ENCODE assay signal across 8 mouse cellular contexts in the genomic region with DNA sequence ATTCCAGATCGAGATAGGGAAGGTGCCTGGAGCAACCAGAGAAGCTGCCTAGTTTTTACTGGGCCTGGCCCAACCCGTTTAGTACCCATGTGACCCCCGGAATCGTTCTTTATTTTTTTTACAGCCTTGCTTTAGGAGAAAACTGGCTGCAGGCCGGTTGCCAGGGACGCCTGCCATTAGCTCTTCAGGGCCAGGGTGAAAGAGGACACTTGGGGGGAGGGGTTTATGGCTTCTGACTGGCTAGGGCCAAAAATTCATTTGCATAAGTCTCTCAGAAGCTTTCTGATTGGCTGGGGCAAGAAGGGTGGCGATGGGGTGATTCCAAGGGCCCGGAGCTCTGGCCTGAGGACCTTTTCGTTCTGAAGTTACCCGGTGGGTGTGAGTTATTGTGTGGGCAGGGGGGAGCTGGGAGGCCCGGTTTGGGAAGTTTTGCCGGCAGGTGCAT. TPM values are rescaled to one million over a fixed set of nuclear protein-coding genes. Genes with fewer than 3 reads are reported as not detected.
DNase-seq lines count a peak whose midpoint lies in the region; ATAC-seq and TF ChIP-seq lines count a peak whose summit lies in the region.

TSS of gene Mid1ip1 (plus strand) at position 318 of the 445 bp plus-strand sequence.

- H3K27ac ChIP-seq in heart, embryonic 11.5 days (ENCODE audit: low read depth, low read length), result peak within 1 kb of the TSS; percentile 70
- peak within 1 kb of the TSS; percentile 84 for H3K27ac ChIP-seq in kidney, embryonic 15.5 days

- H3K4me3 ChIP-seq in erythroblast, embryonic 14.5 days (replicated peaks), result peak within 1 kb of the TSS; percentile 93
- peak within 1 kb of the TSS; percentile 29 for H3K4me3 ChIP-seq in heart, embryonic 11.5 days (ENCODE audit: low read depth, low read length)
- H3K4me3 ChIP-seq in kidney, embryonic 15.5 days (replicated peaks), result peak within 1 kb of the TSS; percentile 27

- DNase-seq in A20 (ENCODE audit: low read depth, low spot score), result peak; percentile 89
- DNase-seq in brain, embryonic 14.5 days (ENCODE audit: low read depth), result peak; percentile 95
- peak; percentile 85 for DNase-seq in liver
- peak; percentile 29 to 30 for DNase-seq in monocyte, adult 2 months (ENCODE audit: low read depth in 1 of 2, low spot score in 2 of 2)
- peak; percentile 70 to 80 for DNase-seq in spleen, postnatal 36 days (ENCODE audit: low spot score in 2 of 2)

- 0 out of 2 replicates have a peak within 1 kb of the TSS, but pooled peaks have one; percentile 28 for H3K9ac ChIP-seq in heart, embryonic 11.5 days (ENCODE audit: low read depth, low read length)
- H3K9ac ChIP-seq in kidney, embryonic 15.5 days, result no peak within 1 kb of the TSS

- H3K36me3 ChIP-seq in erythroblast, embryonic 14.5 days (ENCODE audit: control insufficient read depth), result peaks cover 15% of the 10 kb centered on the region
- H3K36me3 ChIP-seq in heart, embryonic 11.5 days (ENCODE audit: control insufficient read depth, insufficient read depth, low read length), result no peaks in the 10 kb centered on the region
- H3K36me3 ChIP-seq in kidney, embryonic 15.5 days, result no peaks in the 10 kb centered on the region

- TF ChIP-seq POLR2A in brain, embryonic 14.5 days (IDR thresholded peaks at IDR 0.05; ENCODE audit: borderline replicate concordance, extremely low read depth, insufficient read depth, insufficient read length, poor library complexity, severe bottlenecking), result no peak

- no peak for TF ChIP-seq CTCF in brain, embryonic 14.5 days (IDR thresholded peaks at IDR 0.05; ENCODE audit: borderline replicate concordance, extremely low read depth, insufficient read depth, insufficient read length)

- WGBS in heart, embryonic 11.5 days (ENCODE audit: insufficient replicate concordance), result 18% methylated on average over 12 of the region's 12 CpGs
- WGBS in kidney, embryonic 15.5 days, result 24% methylated on average over 12 of the region's 12 CpGs

- peaks cover 31% of the 10 kb centered on the region for H3K4me1 ChIP-seq in erythroblast, embryonic 14.5 days (ENCODE audit: control insufficient read depth)
- no peaks in the 10 kb centered on the region for H3K4me1 ChIP-seq in heart, embryonic 11.5 days (ENCODE audit: control insufficient read depth, insufficient read depth, low read length)
- H3K4me1 ChIP-seq in kidney, embryonic 15.5 days, result peaks cover 15% of the 10 kb centered on the region

- peak; percentile 79 for ATAC-seq in heart, embryonic 11.5 days (replicated peaks; ENCODE audit: insufficient number of reproducible peaks, low FRiP score, low TSS enrichment)
- peak; percentile 81 for ATAC-seq in kidney, embryonic 15.5 days (replicated peaks; ENCODE audit: low FRiP score)

- H3K4me2 ChIP-seq in heart, embryonic 11.5 days, result peak within 1 kb of the TSS; percentile 62
- peak within 1 kb of the TSS; percentile 50 for H3K4me2 ChIP-seq in kidney, embryonic 15.5 days

- H3K27me3 ChIP-seq in erythroblast, embryonic 14.5 days (ENCODE audit: control insufficient read depth), result no peaks in the 10 kb centered on the region
- H3K27me3 ChIP-seq in heart, embryonic 11.5 days (ENCODE audit: control insufficient read depth, insufficient read depth, low read length), result no peaks in the 10 kb centered on the region
- no peaks in the 10 kb centered on the region for H3K27me3 ChIP-seq in kidney, embryonic 15.5 days

- H3K9me3 ChIP-seq in erythroblast, embryonic 14.5 days (ENCODE audit: control insufficient read depth, low read length), result peaks cover 10% of the 10 kb centered on the region
- no peaks in the 10 kb centered on the region for H3K9me3 ChIP-seq in heart, embryonic 11.5 days (replicated peaks; ENCODE audit: control insufficient read depth, low read length)
- H3K9me3 ChIP-seq in kidney, embryonic 15.5 days (replicated peaks), result no peaks in the 10 kb centered on the region

RNA-seq across cellular contexts. Expression of gene Mid1ip1, which starts in this region (rescaled TPM):
- 41.7 and 51.6 TPM in 2 replicates for polyA plus RNA-seq in brain, embryonic 14.5 days (2012; rRNA removed)
- 15.7 and 22.5 TPM in 2 replicates for polyA plus RNA-seq in erythroblast, embryonic 14.5 days (2012)
- 25.5 and 27.6 TPM in 2 replicates for polyA plus RNA-seq in heart, embryonic 11.5 days (2014; fragmentation: Nextera tagmentation; extraction: Ambion mirVana)
- polyA plus RNA-seq in kidney, embryonic 15.5 days (2015; fragmentation: Nextera tagmentation; extraction: Ambion mirVana), result 47.6 and 49.5 TPM in 2 replicates

Comparison
In these comparisons a context has a peak if more than half of its experiments do, and no peak if none do; other contexts are left out.
1. Peak in every context shown above with its lines: DNase-seq, ATAC-seq, H3K4me3 ChIP-seq and H3K27ac ChIP-seq.
2. DNase-seq: peak in every context shown above with its lines; median percentile 95 in brain, embryonic 14.5 days; 89 in A20; 85 in liver; 75 in spleen, postnatal 36 days; 30 in monocyte, adult 2 months.
3. H3K4me3 ChIP-seq: peak in every context shown above with its lines; median percentile 93 in erythroblast, embryonic 14.5 days; 29 in heart, embryonic 11.5 days; 27 in kidney, embryonic 15.5 days.